Mouse (Mus musculus): Measurements from ENCODE around the gene Cox14. TPM values are rescaled to one million over a fixed set of nuclear protein-coding genes. Genes with fewer than 3 reads are reported as not detected.
A peak's percentile ranks its signal among the peaks of the same experiment; 100 is the strongest.
"Not testable (repeated sequence)": the region's sequence is repeated elsewhere in the genome, so short reads cannot be mapped to it uniquely, and the experiment has no call there.

The Cox14 gene
- total and polyA plus RNA-seq, 3 experiments, result 113 to 125 TPM; not detected in 1

GRCm38 (mm10) chr15:99724292-99725021 lies 961 bp upstream of the Cox14 start (continued):
- TF ChIP-seq MAZ (IDR thresholded peaks at IDR 0.05; ENCODE audit: low read depth, low read length), result peak; percentile 59; the same call in 1 of the 2 replicates
- peak; percentile 89; the same call in 1 of the 2 replicates for TF ChIP-seq MEF2A (IDR thresholded peaks at IDR 0.05; ENCODE audit: extremely low read depth, insufficient replicate concordance, low read depth, low read length, poor library complexity, severe bottlenecking)
- TF ChIP-seq ETS1 (IDR thresholded peaks at IDR 0.05; ENCODE audit: low read depth, low read length), result peak; percentile 61; the same call in 1 of the 2 replicates
- no peak for TF ChIP-seq USF2 (IDR thresholded peaks at IDR 0.05; ENCODE audit: borderline replicate concordance in 1 of 2, insufficient read depth in 1 of 2, low read depth in 1 of 2, low read length in 2 of 2)
- TF ChIP-seq SMC3 (IDR thresholded peaks at IDR 0.05; ENCODE audit: low read depth, low read length), result peak; percentile 69
- no peak for TF ChIP-seq JUND (IDR thresholded peaks at IDR 0.05; ENCODE audit: low read depth, low read length)

- Histone ChIP-seq H3K79me2 (ENCODE audit: control insufficient read depth, insufficient read depth, low read length, poor library complexity) (peaks cover 13% of the 10 kb centered on the region), H3K36me3 (ENCODE audit: control insufficient read depth in 1 of 2, insufficient read depth in 2 of 2, low read length in 2 of 2) (peaks cover 6 to 10% of the 10 kb centered on the region in 2 experiments), H3K4me3 (ENCODE audit: control insufficient read depth in 1 of 2, insufficient read depth in 1 of 2, low read depth in 2 of 2, low read length in 2 of 2) (peak overlapping the region; percentile 87 to 92), H3K9ac (ENCODE audit: control insufficient read depth, low read depth, low read length, poor library complexity, severe bottlenecking) (peak overlapping the region; percentile 84), H3K4me1 (ENCODE audit: control insufficient read depth in 1 of 2, insufficient read depth in 2 of 2, low read length in 2 of 2) (peaks cover 0 to 15% of the 10 kb centered on the region in 2 experiments; a peak in 2 of 4 replicates), H3K9me3 (replicated peaks; ENCODE audit: insufficient read depth, low read length) (no peaks in the 10 kb centered on the region), H3K27me3 (ENCODE audit: control insufficient read depth in 1 of 2, insufficient read depth in 2 of 2, low read length in 2 of 2) (no peaks in the 10 kb centered on the region), H3K27ac (ENCODE audit: control insufficient read depth, low read depth, low read length) (no peak overlapping the region)
- DNase-seq (ENCODE audit: low read depth, low spot score), result peak; percentile 38
- no peak for TF ChIP-seq KAT2A (conservative IDR thresholded peaks at IDR 0.05; ENCODE audit: low read depth, low read length)
- TF ChIP-seq HCFC1 (IDR thresholded peaks at IDR 0.05; ENCODE audit: low read depth, low read length), result no peak
Measured at GRCm38 (mm10) chr15:99726549-99726948, 1.1 kb downstream of the Cox14 start.

- not testable (repeated sequence) for H3K36me3 ChIP-seq (ENCODE audit: control insufficient read depth in 1 of 2, insufficient read depth in 2 of 2, low read length in 2 of 2); H3K9ac ChIP-seq (ENCODE audit: control insufficient read depth, low read depth, low read length, poor library complexity, severe bottlenecking); DNase-seq (ENCODE audit: low read depth, low spot score); H3K9me3 ChIP-seq (replicated peaks; ENCODE audit: insufficient read depth, low read length); H3K4me3 ChIP-seq (ENCODE audit: control insufficient read depth in 1 of 2, insufficient read depth in 1 of 2, low read depth in 2 of 2, low read length in 2 of 2); H3K27ac ChIP-seq (ENCODE audit: control insufficient read depth, low read depth, low read length); H3K27me3 ChIP-seq (ENCODE audit: control insufficient read depth in 1 of 2, insufficient read depth in 2 of 2, low read length in 2 of 2)
- Histone ChIP-seq H3K4me1 (ENCODE audit: control insufficient read depth in 1 of 2, insufficient read depth in 2 of 2, low read length in 2 of 2) (peaks cover 0 to 15% of the 10 kb centered on the region in 2 experiments; a peak in 2 of 4 replicates), H3K79me2 (ENCODE audit: control insufficient read depth, insufficient read depth, low read length, poor library complexity) (peaks cover 13% of the 10 kb centered on the region)
- peak; percentile 68; the same call in 1 of the 2 replicates for TF ChIP-seq ZNF384 (IDR thresholded peaks at IDR 0.05; ENCODE audit: low read depth, low read length)
Measured at GRCm38 (mm10) chr15:99727039-99727438, 1.6 kb downstream of the Cox14 start.

- H3K79me2 ChIP-seq (ENCODE audit: control insufficient read depth, insufficient read depth, low read length, poor library complexity), result peaks cover 13% of the 10 kb centered on the region
- no peak overlapping the region for H3K9ac ChIP-seq (ENCODE audit: control insufficient read depth, low read depth, low read length, poor library complexity, severe bottlenecking)
- H3K27ac ChIP-seq (ENCODE audit: control insufficient read depth, low read depth, low read length), result no peak overlapping the region
- peaks cover 0 to 15% of the 10 kb centered on the region in 2 experiments; a peak in 2 of 4 replicates for H3K4me1 ChIP-seq (ENCODE audit: control insufficient read depth in 1 of 2, insufficient read depth in 2 of 2, low read length in 2 of 2)
- H3K27me3 ChIP-seq (ENCODE audit: control insufficient read depth in 1 of 2, insufficient read depth in 2 of 2, low read length in 2 of 2), result no peaks in the 10 kb centered on the region
- DNase-seq (ENCODE audit: low read depth, low spot score), result no peak
- H3K9me3 ChIP-seq (replicated peaks; ENCODE audit: insufficient read depth, low read length), result no peaks in the 10 kb centered on the region
- no peak overlapping the region for H3K4me3 ChIP-seq (ENCODE audit: control insufficient read depth in 1 of 2, insufficient read depth in 1 of 2, low read depth in 2 of 2, low read length in 2 of 2)
- peaks cover 6 to 10% of the 10 kb centered on the region in 2 experiments for H3K36me3 ChIP-seq (ENCODE audit: control insufficient read depth in 1 of 2, insufficient read depth in 2 of 2, low read length in 2 of 2)
- TF ChIP-seq MAX (IDR thresholded peaks at IDR 0.05; ENCODE audit: low read length) (no peak), ELF1 (IDR thresholded peaks at IDR 0.05; ENCODE audit: low read depth, low read length) (no peak), MEF2A (IDR thresholded peaks at IDR 0.05; ENCODE audit: extremely low read depth, insufficient replicate concordance, low read depth, low read length, poor library complexity, severe bottlenecking) (no peak), GABPA (IDR thresholded peaks at IDR 0.05; ENCODE audit: low read depth, low read length) (no peak), EP300 (IDR thresholded peaks at IDR 0.05; ENCODE audit: low read depth in 1 of 2, low read length in 2 of 2) (no peak), E2F4 (IDR thresholded peaks at IDR 0.05; ENCODE audit: borderline replicate concordance, low read depth, low read length) (no peak), USF2 (IDR thresholded peaks at IDR 0.05; ENCODE audit: borderline replicate concordance in 1 of 2, insufficient read depth in 1 of 2, low read depth in 1 of 2, low read length in 2 of 2) (no peak), ZNF384 (IDR thresholded peaks at IDR 0.05; ENCODE audit: low read depth, low read length) (no peak), MYC (IDR thresholded peaks at IDR 0.05; ENCODE audit: low read depth, low read length) (no peak), ZC3H11A (IDR thresholded peaks at IDR 0.05; ENCODE audit: low read depth, low read length) (no peak), CHD2 (IDR thresholded peaks at IDR 0.05; ENCODE audit: low read length) (no peak), SIN3A (IDR thresholded peaks at IDR 0.05; ENCODE audit: low read length) (no peak), POLR2AphosphoS5 (IDR thresholded peaks at IDR 0.05; ENCODE audit: borderline replicate concordance, low read depth, low read length) (no peak), ZMIZ1 (IDR thresholded peaks at IDR 0.05; ENCODE audit: low read depth, low read length) (no peak), POLR2A (IDR thresholded peaks at IDR 0.05; ENCODE audit: control insufficient read depth in 1 of 2, insufficient read depth in 1 of 2, low read depth in 1 of 2, low read length in 2 of 2, poor library complexity in 1 of 2) (no peak)
Measured at GRCm38 (mm10) chr15:99727525-99727924, 2.1 kb downstream of the Cox14 start.

Measured in MEL (cell line).